ENCODE assay signal across 9 mouse cellular contexts in genomic region chr6:115971273-115972060, GRCm38 (mm10). TPM values are rescaled to one million over a fixed set of nuclear protein-coding genes. Genes with fewer than 3 reads are reported as not detected.
A peak's percentile ranks its signal among the peaks of the same experiment; 100 is the strongest.
DNase-seq lines count a peak whose midpoint lies in the region; ATAC-seq and TF ChIP-seq lines count a peak whose summit lies in the region.
"Had no signal": no experiment of that assay in that cellular context is flagged by ENCODE, and none has a peak within 500 bp of the region (broad histone marks: within the 10 kb centered on the region; RNA-seq: fewer than 3 reads in every experiment).

No protein-coding gene starts in this region.

- peaks cover 45% of the 10 kb centered on the region for H3K36me3 ChIP-seq in embryonic facial prominence, embryonic 13.5 days
- no peaks in the 10 kb centered on the region for H3K36me3 ChIP-seq in hindbrain, postnatal 0 days (ENCODE audit: insufficient read depth, low read length)
- H3K36me3 ChIP-seq in neural tube, embryonic 15.5 days: no peaks in the 10 kb centered on the region

- H3K27me3 ChIP-seq in embryonic facial prominence, embryonic 13.5 days: no peaks in the 10 kb centered on the region
- no peaks in the 10 kb centered on the region for H3K27me3 ChIP-seq in hindbrain, postnatal 0 days (ENCODE audit: insufficient read depth, low read length)
- H3K27me3 ChIP-seq in neural tube, embryonic 15.5 days (replicated peaks): no peaks in the 10 kb centered on the region

- H3K9me3 ChIP-seq in embryonic facial prominence, embryonic 13.5 days: no peaks in the 10 kb centered on the region
- H3K9me3 ChIP-seq in hindbrain, postnatal 0 days (ENCODE audit: low read length): no peaks in the 10 kb centered on the region
- H3K9me3 ChIP-seq in neural tube, embryonic 15.5 days (replicated peaks): no peaks in the 10 kb centered on the region

- ATAC-seq in embryonic facial prominence, embryonic 13.5 days (ENCODE audit: insufficient number of reproducible peaks, insufficient read depth, low FRiP score, low TSS enrichment, low read depth): peak; percentile 60; the same call in 1 of the 2 replicates
- no peak for ATAC-seq in hindbrain, postnatal 0 days
- no peak for ATAC-seq in neural tube, embryonic 15.5 days (ENCODE audit: low FRiP score)
- ATAC-seq in megakaryocyte-erythroid progenitor cell, adult 5-6 weeks (replicated peaks; ENCODE audit: low FRiP score, low TSS enrichment, poor library complexity, severe bottlenecking): no peak

- TF ChIP-seq CTCF in hindbrain, postnatal 0 days (IDR thresholded peaks at IDR 0.05; ENCODE audit: low read depth): no peak

- no peak overlapping the region for H3K4me3 ChIP-seq in embryonic facial prominence, embryonic 13.5 days
- H3K4me3 ChIP-seq in hindbrain, postnatal 0 days (ENCODE audit: low read length): no peak overlapping the region
- H3K4me3 ChIP-seq in neural tube, embryonic 15.5 days (replicated peaks): no peak overlapping the region

- H3K4me2 ChIP-seq in embryonic facial prominence, embryonic 13.5 days: peak overlapping the region; percentile 20
- H3K4me2 ChIP-seq in hindbrain, postnatal 0 days (ENCODE audit: low read depth, low read length): no peak overlapping the region
- no peak overlapping the region for H3K4me2 ChIP-seq in neural tube, embryonic 15.5 days

- peak overlapping the region; percentile 49; the same call in 1 of the 2 replicates for H3K9ac ChIP-seq in embryonic facial prominence, embryonic 13.5 days
- H3K9ac ChIP-seq in hindbrain, postnatal 0 days (replicated peaks; ENCODE audit: low read length): no peak overlapping the region
- no peak overlapping the region for H3K9ac ChIP-seq in neural tube, embryonic 15.5 days (replicated peaks)

- 39% methylated on average over 13 of the region's 13 CpGs for WGBS in embryonic facial prominence, embryonic 13.5 days
- 46% methylated on average over 13 of the region's 13 CpGs for WGBS in hindbrain, postnatal 0 days
- 42% methylated on average over 13 of the region's 13 CpGs for WGBS in neural tube, embryonic 15.5 days

- H3K4me1 ChIP-seq in embryonic facial prominence, embryonic 13.5 days: peaks cover 64% of the 10 kb centered on the region
- peaks cover 18% of the 10 kb centered on the region for H3K4me1 ChIP-seq in hindbrain, postnatal 0 days (ENCODE audit: insufficient read depth, low read length)
- peaks cover 28% of the 10 kb centered on the region for H3K4me1 ChIP-seq in neural tube, embryonic 15.5 days

- H3K27ac ChIP-seq in embryonic facial prominence, embryonic 13.5 days: peak overlapping the region; percentile 82
- H3K27ac ChIP-seq in hindbrain, postnatal 0 days: 0 out of 2 replicates have a peak overlapping the region, but pooled peaks have one; percentile 7
- peak overlapping the region; percentile 19; the same call in 1 of the 2 replicates for H3K27ac ChIP-seq in neural tube, embryonic 15.5 days (replicated peaks)

- DNase-seq in kidney, adult 9 months: peak; percentile 53
- no peak for DNase-seq in kidney, adult 18-20 months
- DNase-seq in hindbrain, postnatal 0 days (ENCODE audit: low spot score): peak; percentile 50
- no peak for DNase-seq in right cerebral cortex, postnatal 25 days
- DNase-seq in urinary bladder, postnatal 14 days (ENCODE audit: low spot score): no peak

RNA-seq across cellular contexts. Expression of gene Plxnd1, which starts 23.3 kb away (rescaled TPM):
- 25.2 and 40.3 TPM in 2 replicates for polyA plus RNA-seq in embryonic facial prominence, embryonic 13.5 days (2015; fragmentation: Nextera tagmentation; extraction: Ambion mirVana)
- total RNA-seq in hindbrain, postnatal 0 days (2014; rRNA removed): 31.2 and 36.1 TPM in 2 replicates
- 6.1 and 8.2 TPM in 2 replicates for polyA plus RNA-seq in hindbrain, postnatal 0 days (2015; fragmentation: Nextera tagmentation; extraction: Ambion mirVana)
- polyA plus RNA-seq in neural tube, embryonic 15.5 days (2015; fragmentation: Nextera tagmentation; extraction: Ambion mirVana): 8.8 and 9.8 TPM in 2 replicates
- 0.72 and 1.6 TPM in 2 replicates for total RNA-seq in megakaryocyte-erythroid progenitor cell, adult 5-6 weeks (2014; fragmentation: Nextera tagmentation)
- 0.11 and 1.4 TPM in 2 replicates for total RNA-seq in megakaryocyte-erythroid progenitor cell, adult 5-6 weeks (2017)

RNA-seq across cellular contexts. Expression of gene H1foo, which starts 26.7 kb away (rescaled TPM):
- polyA plus RNA-seq in embryonic facial prominence, embryonic 13.5 days (2015; fragmentation: Nextera tagmentation; extraction: Ambion mirVana): not detected in 2 replicates
- 1.0 TPM in 1 of 2 replicates, not detected in the other for total RNA-seq in hindbrain, postnatal 0 days (2014; rRNA removed)
- not detected in 2 replicates for polyA plus RNA-seq in hindbrain, postnatal 0 days (2015; fragmentation: Nextera tagmentation; extraction: Ambion mirVana)
- not detected in 2 replicates for polyA plus RNA-seq in neural tube, embryonic 15.5 days (2015; fragmentation: Nextera tagmentation; extraction: Ambion mirVana)
- not detected in 2 replicates for total RNA-seq in megakaryocyte-erythroid progenitor cell, adult 5-6 weeks (2014; fragmentation: Nextera tagmentation)
- total RNA-seq in megakaryocyte-erythroid progenitor cell, adult 5-6 weeks (2017): not detected in 2 replicates
- polyA plus RNA-seq: embryonic facial prominence, embryonic 11.5 days had no signal

RNA-seq across cellular contexts. Expression of gene Rho, which starts 39.9 kb away (rescaled TPM):
- 0.14 and 0.43 TPM in 2 replicates for polyA plus RNA-seq in embryonic facial prominence, embryonic 13.5 days (2015; fragmentation: Nextera tagmentation; extraction: Ambion mirVana)
- 0.37 and 1.1 TPM in 2 replicates for total RNA-seq in hindbrain, postnatal 0 days (2014; rRNA removed)
- polyA plus RNA-seq in hindbrain, postnatal 0 days (2015; fragmentation: Nextera tagmentation; extraction: Ambion mirVana): 0.08 and 0.09 TPM in 2 replicates
- 2.0 and 2.1 TPM in 2 replicates for polyA plus RNA-seq in neural tube, embryonic 15.5 days (2015; fragmentation: Nextera tagmentation; extraction: Ambion mirVana)
- total RNA-seq in megakaryocyte-erythroid progenitor cell, adult 5-6 weeks (2014; fragmentation: Nextera tagmentation): not detected in 2 replicates
- total RNA-seq in megakaryocyte-erythroid progenitor cell, adult 5-6 weeks (2017): not detected in 2 replicates

Comparison
In these comparisons a context has a peak if more than half of its experiments do, and no peak if none do; other contexts are left out.
1. DNase-seq: peak in kidney, adult 9 months (single experiment) and hindbrain, postnatal 0 days (single experiment); none in kidney, adult 18-20 months (single experiment), right cerebral cortex, postnatal 25 days (single experiment) and urinary bladder, postnatal 14 days (single experiment).
2. H3K27ac ChIP-seq: peak in every context shown above with its lines; median percentile 82 in embryonic facial prominence, embryonic 13.5 days; 19 in neural tube, embryonic 15.5 days; 7 in hindbrain, postnatal 0 days.